Mouse (Mus musculus) thymus, adult 2 months (tissue): ENCODE results near the gene Shroom1. TPM values are rescaled to one million over a fixed set of nuclear protein-coding genes. Genes with fewer than 3 reads are reported as not detected.
A peak's percentile ranks its signal among the peaks of the same experiment; 100 is the strongest.
"Not testable (repeated sequence)": the region's sequence is repeated elsewhere in the genome, so short reads cannot be mapped to it uniquely, and the experiment has no call there.

Experiments used
- DNase-seq: peaks from one replicate; pipeline ENCODE4 v3.0.0; 2021
- H3K27ac ChIP-seq: fragments of 200-500 bp; 2 replicates; pipeline ENCODE4 v1.5.1; 2012; ENCODE audit warnings: low read length, control low read depth; ENCODE audit not compliant: control insufficient read depth, insufficient read depth
- H3K27me3 ChIP-seq: fragments of 200-500 bp; 2 replicates; pipeline ENCODE4 v1.6.1; 2012; ENCODE audit warnings: mild to moderate bottlenecking, low read length, moderate library complexity, mixed read lengths; ENCODE audit not compliant: control insufficient read depth, insufficient read depth
- H3K36me3 ChIP-seq: fragments of 200-500 bp; 2 replicates; pipeline ENCODE4 v1.6.1; 2012; ENCODE audit warnings: mild to moderate bottlenecking, low read length, moderate library complexity; ENCODE audit not compliant: control insufficient read depth, insufficient read depth
- H3K4me1 ChIP-seq: fragments of 200-500 bp; replicated peaks from 2 replicates; pipeline ENCODE4 v1.6.1; 2012; ENCODE audit warnings: low read length; ENCODE audit not compliant: control insufficient read depth, insufficient read depth
- H3K4me3 ChIP-seq: fragments of 200-500 bp; 2 replicates; pipeline ENCODE4 v1.5.1; 2012; ENCODE audit warnings: mild to moderate bottlenecking, low read length, control low read depth, moderate library complexity; ENCODE audit not compliant: control insufficient read depth, insufficient read depth
- CTCF ChIP-seq: fragments of 200-500 bp; IDR thresholded peaks from 2 replicates; pipeline ENCODE4 v1.5.1; 2012; ENCODE audit warnings: mild to moderate bottlenecking, control low read depth, low read length, moderate library complexity, borderline replicate concordance; ENCODE audit not compliant: control insufficient read depth, poor library complexity, insufficient read depth; ENCODE audit errors: extremely low read depth
- POLR2A ChIP-seq: fragments of 200-500 bp; IDR thresholded peaks from 2 replicates; pipeline ENCODE4 v1.6.1; 2012; ENCODE audit warnings: mild to moderate bottlenecking, low read length, control low read depth, moderate library complexity; ENCODE audit not compliant: control insufficient read depth, poor library complexity, insufficient read depth; ENCODE audit errors: extremely low read depth
- WGBS: fragments of 180-500 bp; shearing (Covaris S2); methylation state at CpG from one replicate; pipeline ENCODE4 v1.1.7; 2018; 5-methylcytosine and 5-hydroxymethylcytosine counted together
- polyA plus RNA-seq: library from polyadenylated mRNA; depleted of rRNA; stranded (reverse); fragments of >200 nt; gene quantifications from 2 replicates; pipeline ENCODE4 v1.2.3, GENCODE M21; 2012

Shroom1 gene
- polyA plus RNA-seq, 1 experiment, result 0.70 TPM

DNA sequence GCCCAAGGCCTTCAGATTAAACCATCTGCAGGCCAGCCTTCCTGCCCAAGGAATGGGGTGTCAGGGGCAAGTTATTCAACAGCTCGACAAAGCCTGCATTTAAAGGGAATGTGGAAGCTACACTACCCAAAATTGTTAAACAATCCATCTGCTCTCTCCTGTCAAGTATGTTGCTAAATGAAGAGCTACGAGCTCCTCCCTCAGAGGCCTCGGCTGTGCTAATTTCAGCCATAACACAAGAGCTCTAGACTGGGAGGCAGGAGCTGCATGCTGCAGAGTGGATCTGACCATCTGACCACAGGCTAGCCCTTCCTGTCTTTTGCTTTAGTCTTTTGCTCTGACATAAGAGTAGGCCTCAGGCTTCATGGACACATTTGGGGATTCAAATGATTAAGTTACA, 31.8 kb upstream of the Shroom1 start:
- 92% methylated on average over 3 of the region's 3 CpGs for WGBS
- DNase-seq, result no peak
- Histone ChIP-seq H3K4me1 (peaks cover 7% of the 10 kb centered on the region), H3K36me3 (no peaks in the 10 kb centered on the region), H3K27me3 (no peaks in the 10 kb centered on the region), H3K4me3 (no peak overlapping the region), H3K27ac (no peak overlapping the region)
- TF ChIP-seq POLR2A (no peak), CTCF (no peak)

- no peak for DNase-seq
- H3K36me3 ChIP-seq, result no peaks in the 10 kb centered on the region
- 96% methylated on average over 6 of the region's 6 CpGs for WGBS
- H3K4me1 ChIP-seq, result peaks cover 7% of the 10 kb centered on the region
- H3K27me3 ChIP-seq, result no peaks in the 10 kb centered on the region
- TF ChIP-seq CTCF, result no peak
- no peak for TF ChIP-seq POLR2A
- H3K4me3 ChIP-seq, result no peak overlapping the region
- no peak overlapping the region for H3K27ac ChIP-seq
Observed at GRCm38 (mm10) chr11:53425711-53426255, 31.2 kb upstream of the Shroom1 start.

GRCm38 (mm10) chr11:53426914-53427313, 30.1 kb upstream of the Shroom1 start:
- not testable (repeated sequence) for H3K36me3 ChIP-seq

GRCm38 (mm10) chr11:53427993-53428715, 28.9 kb upstream of the Shroom1 start:
- 98% methylated on average over 3 of the region's 3 CpGs for WGBS
- Histone ChIP-seq H3K27me3 (no peaks in the 10 kb centered on the region), H3K27ac (no peak overlapping the region), H3K4me1 (peaks cover 11% of the 10 kb centered on the region), H3K36me3 (no peaks in the 10 kb centered on the region), H3K4me3 (no peak overlapping the region)
- TF ChIP-seq CTCF, result no peak
- no peak for TF ChIP-seq POLR2A
- DNase-seq, result no peak

More at GRCm38 (mm10) chr11:53426914-53427313, 30.1 kb upstream of the Shroom1 start:
- H3K27me3 ChIP-seq, H3K27ac ChIP-seq, H3K4me3 ChIP-seq, DNase-seq: not testable (repeated sequence)
- 97% methylated on average over 3 of the region's 3 CpGs for WGBS
- peaks cover 11% of the 10 kb centered on the region for H3K4me1 ChIP-seq

DNA sequence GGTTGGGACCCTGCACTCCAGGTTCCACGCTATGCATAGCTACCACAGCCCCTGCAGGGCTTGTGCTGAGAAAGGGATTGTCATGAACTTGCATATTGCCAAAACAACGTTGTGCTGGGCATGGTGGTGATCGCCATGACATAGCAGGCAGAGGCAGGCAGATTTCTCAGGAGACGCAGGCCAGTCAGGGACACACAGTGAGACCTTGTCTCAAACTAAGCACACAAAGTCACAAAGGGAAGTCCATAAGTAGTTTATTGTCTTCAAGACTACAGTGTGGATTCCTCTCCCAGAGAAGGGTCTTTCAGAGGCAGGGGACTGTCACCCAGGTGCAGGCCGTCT, 28.3 kb upstream of the Shroom1 start:
- TF ChIP-seq POLR2A, result no peak
- no peak for TF ChIP-seq CTCF
- 95% methylated on average over 5 of the region's 5 CpGs for whole genome bisulfite sequencing
- no peaks in the 10 kb centered on the region for H3K36me3 ChIP-seq
- no peak overlapping the region for H3K4me3 ChIP-seq
- H3K27ac ChIP-seq, result no peak overlapping the region
- DNase-seq, result no peak
- H3K4me1 ChIP-seq, result peaks cover 11% of the 10 kb centered on the region
- no peaks in the 10 kb centered on the region for H3K27me3 ChIP-seq

GRCm38 (mm10) chr11:53429182-53429581, 27.8 kb upstream of the Shroom1 start:
- no peak overlapping the region for H3K27ac ChIP-seq
- no peaks in the 10 kb centered on the region for H3K27me3 ChIP-seq
- no peak overlapping the region for H3K4me3 ChIP-seq

DNA sequence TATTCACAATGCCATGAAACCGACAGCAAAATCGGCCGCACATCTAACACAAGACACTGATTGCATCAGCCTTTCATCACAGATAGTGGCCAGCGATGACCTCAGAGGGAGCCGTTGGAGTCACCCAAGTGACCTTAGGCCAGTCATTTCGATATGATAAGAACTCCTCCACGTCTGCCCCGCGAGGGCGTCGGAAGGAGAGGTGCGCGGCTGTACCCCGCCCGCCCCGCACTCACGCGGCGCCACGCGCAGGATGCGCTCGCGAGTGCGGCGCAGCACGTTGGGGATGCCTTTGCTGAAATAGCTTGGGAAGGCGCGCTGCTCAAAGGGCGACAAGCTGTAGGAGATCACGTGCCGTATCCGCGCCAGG, 26.7 kb upstream of the Shroom1 start:
- under 1% methylated on average over 34 of the region's 34 CpGs for WGBS
- TF ChIP-seq POLR2A (no peak), CTCF (0 out of 2 replicates have a peak, but pooled peaks have one; percentile 50)
- H3K27me3 ChIP-seq, result no peaks in the 10 kb centered on the region
- no peaks in the 10 kb centered on the region for H3K36me3 ChIP-seq
- H3K4me1 ChIP-seq, result peaks cover 13% of the 10 kb centered on the region
- peak overlapping the region; percentile 63 for H3K4me3 ChIP-seq
- DNase-seq, result no peak
- H3K27ac ChIP-seq, result peak overlapping the region; percentile 4

More at GRCm38 (mm10) chr11:53429182-53429581, 27.8 kb upstream of the Shroom1 start:
- peaks cover 11% of the 10 kb centered on the region for H3K4me1 ChIP-seq
- TF ChIP-seq POLR2A (no peak), CTCF (no peak)
- no peak for DNase-seq
- H3K36me3 ChIP-seq, result no peaks in the 10 kb centered on the region
